Comparison of ENCODE assay signal across 1 mouse cellular context in genomic region chr5:147345981-147346380, GRCm38 (mm10).
TF ChIP-seq lines count a peak whose summit lies in the region.

No protein-coding gene starts in this region.

TF ChIP-seq in MEL, 35 proteins besides CTCF, POLR2A, EP300 and RAD21:
- TF ChIP-seq SIN3A (IDR thresholded peaks at IDR 0.05; ENCODE audit: low read length) (no peak), USF1 (IDR thresholded peaks at IDR 0.05; ENCODE audit: low read depth, low read length) (no peak), SMC3 (IDR thresholded peaks at IDR 0.05; ENCODE audit: low read depth, low read length) (no peak), BHLHE40 (IDR thresholded peaks at IDR 0.05; ENCODE audit: borderline replicate concordance, low read depth, low read length) (no peak), GATA1 (IDR thresholded peaks at IDR 0.05; ENCODE audit: low read depth, low read length) (no peak), MYC (IDR thresholded peaks at IDR 0.05; ENCODE audit: low read depth, low read length) (no peak), MYB (IDR thresholded peaks at IDR 0.05; ENCODE audit: low read depth, low read length) (no peak), ELF1 (IDR thresholded peaks at IDR 0.05; ENCODE audit: low read depth, low read length) (no peak), POLR2AphosphoS5 (IDR thresholded peaks at IDR 0.05; ENCODE audit: borderline replicate concordance, low read depth, low read length) (no peak), UBTF (IDR thresholded peaks at IDR 0.05; ENCODE audit: borderline replicate concordance, insufficient read depth, low read depth, low read length) (no peak), ZMIZ1 (IDR thresholded peaks at IDR 0.05; ENCODE audit: low read depth, low read length) (no peak)
TF ChIP-seq in MEL: peak in this region for 0.
